Mouse (Mus musculus): Measurements from ENCODE around the gene Rps6kc1. TPM values are rescaled to one million over a fixed set of nuclear protein-coding genes. Genes with fewer than 3 reads are reported as not detected.

Rps6kc1 gene
- polyA plus RNA-seq, 1 experiment from 2014 or later = 15.8 TPM

- Histone ChIP-seq H3K27me3 (no peaks in the 10 kb centered on the region), H3K36me3 (no peaks in the 10 kb centered on the region), H3K27ac (no peak overlapping the region), H3K4me3 (no peak overlapping the region), H3K9me3 (no peaks in the 10 kb centered on the region), H3K9ac (no peak overlapping the region), H3K4me1 (no peaks in the 10 kb centered on the region), H3K4me2 (no peak overlapping the region)
- WGBS = 73% methylated on average over 8 of the region's 8 CpGs
- ATAC-seq (ENCODE audit: borderline replicate concordance, extremely low read depth, low FRiP score, low TSS enrichment) = no peak
Measured at GRCm38 (mm10) chr1:190751794-190752570, 159.6 kb downstream of the Rps6kc1 start.

GRCm38 (mm10) chr1:190748937-190749336, 162.6 kb downstream of the Rps6kc1 start:
- Histone ChIP-seq H3K9me3 (no peaks in the 10 kb centered on the region), H3K27me3 (no peaks in the 10 kb centered on the region), H3K4me3 (no peak overlapping the region), H3K4me1 (no peaks in the 10 kb centered on the region), H3K27ac (no peak overlapping the region), H3K9ac (no peak overlapping the region), H3K4me2 (no peak overlapping the region), H3K36me3 (no peaks in the 10 kb centered on the region)
- no peak for ATAC-seq (ENCODE audit: borderline replicate concordance, extremely low read depth, low FRiP score, low TSS enrichment)
- WGBS = 78% methylated on average over 10 of the region's 10 CpGs

GRCm38 (mm10) chr1:190741421-190741820, 170.1 kb downstream of the Rps6kc1 start:
- no peak overlapping the region for H3K4me2 ChIP-seq
- H3K27me3 ChIP-seq = no peaks in the 10 kb centered on the region
- H3K36me3 ChIP-seq = no peaks in the 10 kb centered on the region
- no peak overlapping the region for H3K4me3 ChIP-seq
- no peak overlapping the region for H3K9ac ChIP-seq
- no peaks in the 10 kb centered on the region for H3K4me1 ChIP-seq
- ATAC-seq (ENCODE audit: borderline replicate concordance, extremely low read depth, low FRiP score, low TSS enrichment) = no peak
- H3K27ac ChIP-seq = no peak overlapping the region
- 66% methylated on average over 5 of the region's 5 CpGs for WGBS
- no peaks in the 10 kb centered on the region for H3K9me3 ChIP-seq

GRCm38 (mm10) chr1:190732803-190733202, 178.8 kb downstream of the Rps6kc1 start:
- H3K4me1 ChIP-seq = no peaks in the 10 kb centered on the region
- no peak overlapping the region for H3K27ac ChIP-seq
- H3K4me2 ChIP-seq = no peak overlapping the region
- no peak overlapping the region for H3K9ac ChIP-seq
- no peak for ATAC-seq (ENCODE audit: borderline replicate concordance, extremely low read depth, low FRiP score, low TSS enrichment)
- no peaks in the 10 kb centered on the region for H3K9me3 ChIP-seq
- H3K4me3 ChIP-seq = no peak overlapping the region
- WGBS = 55% methylated on average over 6 of the region's 6 CpGs
- no peaks in the 10 kb centered on the region for H3K36me3 ChIP-seq
- H3K27me3 ChIP-seq = no peaks in the 10 kb centered on the region

GRCm38 (mm10) chr1:190729516-190730088, 182.0 kb downstream of the Rps6kc1 start:
- Histone ChIP-seq H3K4me2 (no peak overlapping the region), H3K36me3 (no peaks in the 10 kb centered on the region), H3K9ac (no peak overlapping the region), H3K4me3 (no peak overlapping the region), H3K9me3 (no peaks in the 10 kb centered on the region), H3K27me3 (no peaks in the 10 kb centered on the region), H3K27ac (no peak overlapping the region), H3K4me1 (peaks cover 4% of the 10 kb centered on the region; the same call in 1 of the 2 replicates)
- no peak for ATAC-seq (ENCODE audit: borderline replicate concordance, extremely low read depth, low FRiP score, low TSS enrichment)
- 88% methylated on average over 7 of the region's 7 CpGs for WGBS

GRCm38 (mm10) chr1:190728111-190728651, 183.4 kb downstream of the Rps6kc1 start:
- ATAC-seq (ENCODE audit: borderline replicate concordance, extremely low read depth, low FRiP score, low TSS enrichment) = no peak
- WGBS = 49% methylated on average over 4 of the region's 4 CpGs
- H3K9ac ChIP-seq = no peak overlapping the region
- H3K9me3 ChIP-seq = no peaks in the 10 kb centered on the region
- no peak overlapping the region for H3K4me3 ChIP-seq
- no peaks in the 10 kb centered on the region for H3K36me3 ChIP-seq
- H3K4me1 ChIP-seq = peaks cover 6% of the 10 kb centered on the region; the same call in 1 of the 2 replicates
- no peaks in the 10 kb centered on the region for H3K27me3 ChIP-seq
- no peak overlapping the region for H3K27ac ChIP-seq
- no peak overlapping the region for H3K4me2 ChIP-seq

- Histone ChIP-seq H3K4me3 (no peak overlapping the region), H3K9me3 (no peaks in the 10 kb centered on the region), H3K4me1 (peaks cover 6% of the 10 kb centered on the region; the same call in 1 of the 2 replicates), H3K4me2 (no peak overlapping the region), H3K36me3 (no peaks in the 10 kb centered on the region), H3K27ac (no peak overlapping the region), H3K27me3 (no peaks in the 10 kb centered on the region), H3K9ac (no peak overlapping the region)
- 22% methylated on average over 2 of the region's 2 CpGs for WGBS
- 0 out of 2 replicates have a peak, but pooled peaks have one; percentile 31 for ATAC-seq (ENCODE audit: borderline replicate concordance, extremely low read depth, low FRiP score, low TSS enrichment)
Measured at GRCm38 (mm10) chr1:190727385-190727784, 184.2 kb downstream of the Rps6kc1 start.

- Histone ChIP-seq H3K9ac (no peak overlapping the region), H3K4me1 (peaks cover 6% of the 10 kb centered on the region; the same call in 1 of the 2 replicates), H3K9me3 (no peaks in the 10 kb centered on the region), H3K4me2 (no peak overlapping the region), H3K27ac (no peak overlapping the region), H3K27me3 (no peaks in the 10 kb centered on the region), H3K4me3 (no peak overlapping the region), H3K36me3 (no peaks in the 10 kb centered on the region)
- ATAC-seq (ENCODE audit: borderline replicate concordance, extremely low read depth, low FRiP score, low TSS enrichment) = no peak
- 55% methylated on average over 21 of the region's 21 CpGs for WGBS
Measured at GRCm38 (mm10) chr1:190724591-190725380, 186.8 kb downstream of the Rps6kc1 start.

GRCm38 (mm10) chr1:190723926-190724430, 187.6 kb downstream of the Rps6kc1 start:
- Histone ChIP-seq H3K27me3 (no peaks in the 10 kb centered on the region), H3K9ac (no peak overlapping the region), H3K4me3 (no peak overlapping the region), H3K9me3 (no peaks in the 10 kb centered on the region), H3K4me1 (peaks cover 6% of the 10 kb centered on the region; the same call in 1 of the 2 replicates), H3K4me2 (no peak overlapping the region), H3K36me3 (no peaks in the 10 kb centered on the region), H3K27ac (no peak overlapping the region)
- ATAC-seq (ENCODE audit: borderline replicate concordance, extremely low read depth, low FRiP score, low TSS enrichment) = no peak
- WGBS = 66% methylated on average over 7 of the region's 7 CpGs

- no peaks in the 10 kb centered on the region for H3K27me3 ChIP-seq
- H3K4me2 ChIP-seq = no peak overlapping the region
- no peak overlapping the region for H3K4me3 ChIP-seq
- no peak overlapping the region for H3K9ac ChIP-seq
- no peaks in the 10 kb centered on the region for H3K4me1 ChIP-seq
- ATAC-seq (ENCODE audit: borderline replicate concordance, extremely low read depth, low FRiP score, low TSS enrichment) = no peak
- H3K27ac ChIP-seq = no peak overlapping the region
- no peaks in the 10 kb centered on the region for H3K36me3 ChIP-seq
- no peaks in the 10 kb centered on the region for H3K9me3 ChIP-seq
- WGBS = 72% methylated on average over 6 of the region's 6 CpGs
Measured at GRCm38 (mm10) chr1:190713848-190714247, 197.7 kb downstream of the Rps6kc1 start.

- Histone ChIP-seq H3K4me2 (no peak overlapping the region), H3K9me3 (no peaks in the 10 kb centered on the region), H3K9ac (no peak overlapping the region), H3K36me3 (no peaks in the 10 kb centered on the region), H3K4me1 (no peaks in the 10 kb centered on the region), H3K27me3 (no peaks in the 10 kb centered on the region), H3K4me3 (no peak overlapping the region), H3K27ac (no peak overlapping the region)
- no peak for ATAC-seq (ENCODE audit: borderline replicate concordance, extremely low read depth, low FRiP score, low TSS enrichment)
- WGBS = 20% methylated on average over 6 of the region's 6 CpGs
Measured at GRCm38 (mm10) chr1:190697576-190697975, 214.0 kb downstream of the Rps6kc1 start.

Data from lung, embryonic 15.5 days (tissue).